Mouse (Mus musculus): Measurements from ENCODE around the gene Tcirg1. TPM values are rescaled to one million over a fixed set of nuclear protein-coding genes. Genes with fewer than 3 reads are reported as not detected.

The Tcirg1 gene
- 100 to 1,000 TPM; 482 to 489 TPM for total RNA-seq (2023)

GRCm38 (mm10) chr19:3906795-3907786 lies at the start of gene Tcirg1:
Gene Tcirg1, minus strand, starts transcription at chr19:3907133.

GRCm38 (mm10) chr19:3935032-3935895 lies 28.3 kb upstream of the Tcirg1 start, which contains the start of gene Unc93b1:
Gene Unc93b1, plus strand, starts transcription at chr19:3935186.

GRCm38 (mm10) chr19:3929211-3929941 lies 22.4 kb upstream of the Tcirg1 start, which contains the start of gene Aldh3b1:
Gene Aldh3b1, minus strand, starts transcription at chr19:3929808.

GRCm38 (mm10) chr19:3912337-3913204 lies 5.6 kb upstream of the Tcirg1 start, which contains the start of gene Ndufs8:
Gene Ndufs8, minus strand, starts transcription at chr19:3912774.

GRCm38 (mm10) chr19:3851502-3851962 lies 55.4 kb downstream of the Tcirg1 start, which contains the start of gene Chka:
Gene Chka, plus strand, starts transcription at chr19:3851773.

Other genes with a start within 250 kb of the Tcirg1 start
- 10 to 100 TPM; 74.0 to 79.6 TPM for gene Lrp5, start 220.6 kb downstream of the Tcirg1 start, total RNA-seq (2023)
- 10 to 100 TPM in 1 of 2 experiments, 1 to 10 TPM in 1; 9.4 to 10.4 TPM for gene 1810055G02Rik, start 198.8 kb downstream of the Tcirg1 start, total RNA-seq (2023)
- 10 to 100 TPM; 80.3 to 96.8 TPM for gene Kmt5b, start 139.7 kb downstream of the Tcirg1 start, total RNA-seq (2023)
- 10 to 100 TPM; 72.2 to 84.5 TPM for gene Chka, start 55.4 kb downstream of the Tcirg1 start, total RNA-seq (2023)
- gene Ndufs8, start 5.6 kb upstream of the Tcirg1 start, total RNA-seq (2023), result 10 to 100 TPM; 86.9 to 96.9 TPM
- 10 to 100 TPM; 87.1 to 88.5 TPM for gene Aldh3b1, start 22.7 kb upstream of the Tcirg1 start, total RNA-seq (2023)
- gene Unc93b1, start 28.1 kb upstream of the Tcirg1 start, total RNA-seq (2023), result 100 to 1,000 TPM; 733 to 761 TPM
- gene Aldh3b3, start 51.5 kb upstream of the Tcirg1 start, total RNA-seq (2023), result under 1 TPM; 0.33 to 0.52 TPM
- 1 to 10 TPM; 4.2 to 6.3 TPM for gene Aldh3b2, start 65.2 kb upstream of the Tcirg1 start, total RNA-seq (2023)
- gene Acy3, start 79.4 kb upstream of the Tcirg1 start, total RNA-seq (2023), result not detected
- not detected for gene Tbx10, start 85.6 kb upstream of the Tcirg1 start, total RNA-seq (2023)
- 10 to 100 TPM in 1 of 2 experiments, 1 to 10 TPM in 1; 8.0 to 14.1 TPM for gene Nudt8, start 93.4 kb upstream of the Tcirg1 start, total RNA-seq (2023)
- gene Gm49405, start 93.5 kb upstream of the Tcirg1 start, total RNA-seq (2023), result 1 to 10 TPM; 1.5 to 1.6 TPM
- gene Doc2g, start 96.2 kb upstream of the Tcirg1 start, total RNA-seq (2023), result 1 to 10 TPM; 2.5 to 4.8 TPM
- 10 to 100 TPM; 58.0 to 65.5 TPM for gene Ndufv1, start 105.7 kb upstream of the Tcirg1 start, total RNA-seq (2023)
- gene Gstp1, start 130.9 kb upstream of the Tcirg1 start, total RNA-seq (2023), result 100 to 1,000 TPM; 150 to 173 TPM
- 10 to 100 TPM; 15.3 to 58.8 TPM for gene Gstp2, start 138.9 kb upstream of the Tcirg1 start, total RNA-seq (2023)
- gene Gstp3, start 152.4 kb upstream of the Tcirg1 start, total RNA-seq (2023), result 1 to 10 TPM; 6.8 to 7.6 TPM
- not detected for gene Cabp2, start 174.4 kb upstream of the Tcirg1 start, total RNA-seq (2023)
- 100 to 1,000 TPM; 250 to 306 TPM for gene Cdk2ap2, start 190.0 kb upstream of the Tcirg1 start, total RNA-seq (2023)
- 100 to 1,000 TPM; 399 to 422 TPM for gene Pitpnm1, start 192.9 kb upstream of the Tcirg1 start, total RNA-seq (2023)
- 100 to 1,000 TPM; 105 to 131 TPM for gene Aip, start 218.7 kb upstream of the Tcirg1 start, total RNA-seq (2023)
- gene Gpr152, start 232.7 kb upstream of the Tcirg1 start, total RNA-seq (2023), result under 1 TPM; 0.31 to 0.43 TPM
- 10 to 100 TPM in 1 of 2 experiments, 1 to 10 TPM in 1; 5.6 to 10.1 TPM for gene Cabp4, start 236.9 kb upstream of the Tcirg1 start, total RNA-seq (2023)
- 100 to 1,000 TPM; 435 to 477 TPM for gene Coro1b, start 241.5 kb upstream of the Tcirg1 start, total RNA-seq (2023)
- gene Ptprcap, start 246.5 kb upstream of the Tcirg1 start, total RNA-seq (2023), result 10 to 100 TPM; 13.1 to 17.2 TPM